Mouse (Mus musculus) left cerebral cortex, adult 18-20 months (tissue): Measurements from ENCODE around the gene Rapgef1. TPM values are rescaled to one million over a fixed set of nuclear protein-coding genes. Genes with fewer than 3 reads are reported as not detected.
A peak's percentile ranks its signal among the peaks of the same experiment; 100 is the strongest.
"Not testable (repeated sequence)": the region's sequence is repeated elsewhere in the genome, so short reads cannot be mapped to it uniquely, and the experiment has no call there.

Source experiments
- DNase-seq, 2 experiments: peaks; one replicate each; pipeline ENCODE4 v3.0.0; 2021 to 2022; ENCODE audit warnings: low spot score in 2 of 2, mixed read lengths in 1 of 2
- total RNA-seq, 2 experiments: library from RNA; stranded (reverse); gene quantifications; 2 replicates each; pipeline ENCODE4 v1.2.3; 2021

Rapgef1 gene
- total RNA-seq, 2 experiments from 2014 or later: 91.4 to 100 TPM

- no peak for DNase-seq
Observed at GRCm38 (mm10) chr2:29700898-29701297, 81.4 kb downstream of the Rapgef1 start.

- no peak for DNase-seq
Observed at GRCm38 (mm10) chr2:29701393-29701792, 81.9 kb downstream of the Rapgef1 start.

- DNase-seq: no peak
Observed at GRCm38 (mm10) chr2:29702189-29702588, 82.7 kb downstream of the Rapgef1 start.

GRCm38 (mm10) chr2:29703104-29704081 is 83.9 kb downstream of the Rapgef1 start:
- no peak for DNase-seq

- no peak for DNase-seq
Observed at GRCm38 (mm10) chr2:29705493-29705892, 86.0 kb downstream of the Rapgef1 start.

GRCm38 (mm10) chr2:29706726-29707620 is 87.5 kb downstream of the Rapgef1 start:
- no peak for DNase-seq

GRCm38 (mm10) chr2:29707731-29708130 is 88.2 kb downstream of the Rapgef1 start:
- no peak for DNase-seq

GRCm38 (mm10) chr2:29708209-29708608 is 88.7 kb downstream of the Rapgef1 start:
- not testable (repeated sequence) for DNase-seq

GRCm38 (mm10) chr2:29711038-29711437 is 91.5 kb downstream of the Rapgef1 start:
- no peak for DNase-seq

- no peak for DNase-seq
Observed at GRCm38 (mm10) chr2:29711877-29712276, 92.4 kb downstream of the Rapgef1 start.

GRCm38 (mm10) chr2:29713501-29713900 is 94.0 kb downstream of the Rapgef1 start:
- DNase-seq: no peak

- DNase-seq: peak; percentile 40 to 65
Observed at GRCm38 (mm10) chr2:29714127-29714526, 94.6 kb downstream of the Rapgef1 start.

GRCm38 (mm10) chr2:29716143-29716542 is 96.6 kb downstream of the Rapgef1 start:
- no peak for DNase-seq

- no peak for DNase-seq
Observed at GRCm38 (mm10) chr2:29716691-29717090, 97.2 kb downstream of the Rapgef1 start.

- no peak for DNase-seq
Observed at GRCm38 (mm10) chr2:29718581-29718980, 99.1 kb downstream of the Rapgef1 start.

GRCm38 (mm10) chr2:29723132-29723531 is 103.6 kb downstream of the Rapgef1 start:
- no peak for DNase-seq

GRCm38 (mm10) chr2:29724664-29725365 is 105.3 kb downstream of the Rapgef1 start:
- no peak for DNase-seq

GRCm38 (mm10) chr2:29729500-29729899 is 110.0 kb downstream of the Rapgef1 start:
- no peak for DNase-seq

- DNase-seq: peak in 1 of 2 experiments; percentile 37
Observed at GRCm38 (mm10) chr2:29731545-29731944, 112.0 kb downstream of the Rapgef1 start.

- DNase-seq: no peak
Observed at GRCm38 (mm10) chr2:29732559-29732958, 113.0 kb downstream of the Rapgef1 start.

- no peak for DNase-seq
Observed at GRCm38 (mm10) chr2:29733348-29733747, 113.8 kb downstream of the Rapgef1 start.
